Mouse (Mus musculus) heart, adult 2 months (tissue): ENCODE measurements at regions not wholly inside any gene's neighbourhood (a gene's known extent, or its start where the extent isn't known, plus 50 kb on each side); places are given as distances from the start of the nearest gene placed in this dataset.
A peak's percentile ranks its signal among the peaks of the same experiment; 100 is the strongest.

ENCODE experiments used
- DNase-seq, 2 experiments: peaks; one replicate each; pipeline ENCODE4 v3.0.0; 2021
- H3K27ac ChIP-seq: fragments of 200-600 bp; 2 replicates; pipeline ENCODE4 v1.8.1; 2022
- H3K27me3 ChIP-seq: fragments of 200-500 bp; 2 replicates; pipeline ENCODE4 v1.6.1; 2012; ENCODE audit warnings: mild to moderate bottlenecking, low read length, inconsistent platforms, mixed read lengths; ENCODE audit not compliant: control insufficient read depth, insufficient read depth
- H3K36me3 ChIP-seq: fragments of 200-500 bp; 2 replicates; pipeline ENCODE4 v1.6.1; 2012; ENCODE audit warnings: low read length, inconsistent platforms; ENCODE audit not compliant: control insufficient read depth, insufficient read depth
- H3K4me1 ChIP-seq: fragments of 200-500 bp; 2 replicates; pipeline ENCODE4 v1.6.1; 2011; ENCODE audit warnings: low read length; ENCODE audit not compliant: control insufficient read depth, insufficient read depth
- H3K4me3 ChIP-seq: fragments of 200-600 bp; 2 replicates; pipeline ENCODE4 v1.8.1; 2022
- H3K79me2 ChIP-seq: fragments of 200-500 bp; replicated peaks from 2 replicates; pipeline ENCODE4 v1.6.1; 2012; ENCODE audit warnings: mild to moderate bottlenecking, inconsistent platforms, low read length, moderate library complexity, mixed read lengths; ENCODE audit not compliant: control insufficient read depth, insufficient read depth
- H3K9ac ChIP-seq: fragments of 200-500 bp; 2 replicates; pipeline ENCODE4 v1.6.1; 2012; ENCODE audit warnings: low read depth, mild to moderate bottlenecking, control low read depth, inconsistent platforms, low read length, mixed read lengths
- CTCF ChIP-seq: fragments of 200-600 bp; IDR thresholded peaks from 2 replicates; pipeline ENCODE4 v1.8.1; 2022; ENCODE audit warnings: antibody characterized with exemption, mild to moderate bottlenecking, moderate library complexity
- EP300 ChIP-seq: fragments of 200-500 bp; IDR thresholded peaks from 2 replicates; pipeline ENCODE4 v1.6.1; 2011; ENCODE audit warnings: low read depth, low read length, control low read depth; ENCODE audit not compliant: insufficient read depth
- POLR2A ChIP-seq: fragments of 200-500 bp; IDR thresholded peaks from 2 replicates; pipeline ENCODE4 v1.6.1; 2011; ENCODE audit warnings: mild to moderate bottlenecking, low read depth, low read length, control low read depth; ENCODE audit not compliant: insufficient read depth
- WGBS: fragments of 180-500 bp; shearing (Covaris S2); methylation state at CpG from one replicate; pipeline ENCODE4 v1.1.7; 2018; 5-methylcytosine and 5-hydroxymethylcytosine counted together
- intact Hi-C: fragments of 180-260 bp; cut with DNase I; formaldehyde crosslinking; loops from one replicate; pipeline ENCODE4 v1.15.1; 2025

- H3K79me2 ChIP-seq, result no peaks in the 10 kb centered on the region
- DNase-seq, result peak; percentile 27 to 45
- intact Hi-C loops, result no loop called here
- H3K36me3 ChIP-seq, result no peaks in the 10 kb centered on the region
- H3K9ac ChIP-seq, result no peak overlapping the region
- H3K27ac ChIP-seq, result no peak overlapping the region
- H3K27me3 ChIP-seq, result no peaks in the 10 kb centered on the region
- no peaks in the 10 kb centered on the region for H3K4me1 ChIP-seq
- TF ChIP-seq POLR2A (no peak), CTCF (no peak), EP300 (no peak)
- 38% methylated on average over 17 of the region's 17 CpGs for WGBS
- no peak overlapping the region for H3K4me3 ChIP-seq
Observed at GRCm38 (mm10) chr8:10760851-10761693, 247.2 kb downstream of the Irs2 start.

- TF ChIP-seq POLR2A, result no peak
- TF ChIP-seq CTCF, result no peak
- no peak for TF ChIP-seq EP300
- DNase-seq, result no peak
- H3K4me1 ChIP-seq, result no peaks in the 10 kb centered on the region
- no peaks in the 10 kb centered on the region for H3K79me2 ChIP-seq
- H3K27ac ChIP-seq, result no peak overlapping the region
- H3K4me3 ChIP-seq, result no peak overlapping the region
- no peaks in the 10 kb centered on the region for H3K27me3 ChIP-seq
- H3K36me3 ChIP-seq, result no peaks in the 10 kb centered on the region
- WGBS, result 76% methylated on average over 6 of the region's 6 CpGs
- H3K9ac ChIP-seq, result no peak overlapping the region
- intact Hi-C loops, result no loop called here
Observed at GRCm38 (mm10) chr8:10760231-10760630, 248.0 kb downstream of the Irs2 start.

DNA sequence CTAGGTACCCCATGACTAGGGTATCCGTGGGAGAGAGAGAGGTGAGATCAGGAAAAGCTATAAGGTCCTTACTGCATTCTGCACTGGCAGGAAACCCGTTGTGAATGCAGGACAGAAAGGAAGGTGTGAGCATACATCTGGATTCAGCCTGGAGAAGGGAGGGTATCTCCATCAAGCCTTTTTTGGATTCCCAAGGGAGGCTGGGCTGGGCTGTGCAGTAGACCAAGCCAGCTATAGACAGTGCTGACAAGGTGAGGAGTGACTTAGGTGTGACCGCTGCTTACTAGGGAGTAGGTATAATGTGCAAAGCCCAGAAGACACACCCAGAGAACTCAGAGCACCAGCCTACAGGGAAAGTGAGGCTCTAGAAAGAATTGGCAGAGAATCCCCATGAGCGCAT is 250.1 kb downstream of the Irs2 start:
- no peaks in the 10 kb centered on the region for H3K79me2 ChIP-seq
- DNase-seq, result no peak
- no peak overlapping the region for H3K27ac ChIP-seq
- TF ChIP-seq EP300 (no peak), CTCF (no peak), POLR2A (no peak)
- no peaks in the 10 kb centered on the region for H3K36me3 ChIP-seq
- WGBS, result 86% methylated on average over 4 of the region's 4 CpGs
- intact Hi-C loops, result no loop called here
- H3K4me1 ChIP-seq, result no peaks in the 10 kb centered on the region
- no peaks in the 10 kb centered on the region for H3K27me3 ChIP-seq
- H3K9ac ChIP-seq, result no peak overlapping the region
- no peak overlapping the region for H3K4me3 ChIP-seq

DNA sequence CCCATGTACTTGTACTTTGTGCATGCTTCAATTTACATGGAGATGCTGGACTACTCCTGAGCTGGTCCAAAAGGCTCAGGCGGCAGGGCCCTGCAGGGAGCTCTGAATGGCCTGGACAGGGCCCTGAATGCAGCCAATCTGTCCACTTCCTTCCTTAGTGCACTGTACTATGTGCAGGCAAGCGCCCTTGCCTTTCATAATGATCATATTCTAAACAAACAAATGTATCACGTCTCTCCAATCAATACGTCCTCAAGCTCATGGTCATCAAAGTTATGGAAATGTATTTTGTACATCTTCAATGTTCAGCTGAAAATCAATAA is 253.3 kb downstream of the Irs2 start:
- WGBS, result 79% methylated on average over 4 of the region's 4 CpGs
- no peak overlapping the region for H3K9ac ChIP-seq
- TF ChIP-seq POLR2A (no peak), EP300 (no peak), CTCF (no peak)
- H3K27ac ChIP-seq, result no peak overlapping the region
- H3K79me2 ChIP-seq, result no peaks in the 10 kb centered on the region
- DNase-seq, result no peak
- intact Hi-C loops, result no loop called here
- H3K36me3 ChIP-seq, result no peaks in the 10 kb centered on the region
- no peak overlapping the region for H3K4me3 ChIP-seq
- no peaks in the 10 kb centered on the region for H3K27me3 ChIP-seq
- H3K4me1 ChIP-seq, result no peaks in the 10 kb centered on the region

DNA sequence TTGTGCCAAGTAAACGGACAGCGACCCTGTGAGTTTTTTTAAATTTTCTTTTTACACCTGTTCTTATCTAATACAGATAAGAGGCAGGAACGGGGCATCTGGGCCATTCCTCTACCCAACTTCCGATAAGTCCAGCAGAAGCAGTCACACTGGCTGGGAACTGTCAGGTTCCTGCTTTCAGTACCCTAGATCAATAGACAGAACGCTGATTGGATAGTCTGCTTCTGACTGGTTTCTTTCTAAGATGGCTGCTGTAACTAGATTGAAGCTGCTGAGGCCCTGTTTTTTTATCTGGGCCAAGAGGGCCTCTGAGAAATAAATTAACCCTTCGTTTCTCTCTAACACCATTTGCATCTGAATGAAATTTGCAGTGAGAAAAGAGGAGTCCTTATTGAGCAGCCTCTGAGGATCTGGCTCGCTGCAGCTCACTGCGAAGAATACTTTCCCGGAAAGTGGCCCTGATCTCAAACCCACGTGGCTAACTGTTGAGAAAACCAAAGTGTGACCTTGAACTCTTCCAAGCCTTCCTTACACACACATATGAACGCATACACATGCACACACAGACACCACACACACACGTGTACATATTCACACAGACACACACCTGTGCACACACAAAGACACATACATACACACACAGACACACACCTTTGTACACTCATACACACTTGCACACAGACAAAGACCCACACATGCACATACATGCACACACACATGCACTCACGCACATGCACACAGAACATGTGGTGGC is 253.8 kb downstream of the Irs2 start:
- intact Hi-C loops, result no loop called here
- no peaks in the 10 kb centered on the region for H3K79me2 ChIP-seq
- DNase-seq, result no peak
- H3K27ac ChIP-seq, result no peak overlapping the region
- no peak for TF ChIP-seq CTCF
- TF ChIP-seq POLR2A, result no peak
- TF ChIP-seq EP300, result no peak
- no peak overlapping the region for H3K9ac ChIP-seq
- 72% methylated on average over 13 of the region's 13 CpGs for WGBS
- H3K4me3 ChIP-seq, result no peak overlapping the region
- no peaks in the 10 kb centered on the region for H3K36me3 ChIP-seq
- no peaks in the 10 kb centered on the region for H3K27me3 ChIP-seq
- H3K4me1 ChIP-seq, result no peaks in the 10 kb centered on the region

GRCm38 (mm10) chr8:10753056-10753455 is 255.2 kb downstream of the Irs2 start:
- no peaks in the 10 kb centered on the region for H3K36me3 ChIP-seq
- no peak overlapping the region for H3K9ac ChIP-seq
- intact Hi-C loops, result no loop called here
- 71% methylated on average over 6 of the region's 6 CpGs for WGBS
- no peak overlapping the region for H3K27ac ChIP-seq
- no peak for DNase-seq
- no peaks in the 10 kb centered on the region for H3K27me3 ChIP-seq
- H3K4me3 ChIP-seq, result no peak overlapping the region
- TF ChIP-seq CTCF, result no peak
- TF ChIP-seq POLR2A, result no peak
- TF ChIP-seq EP300, result no peak
- no peaks in the 10 kb centered on the region for H3K4me1 ChIP-seq
- H3K79me2 ChIP-seq, result no peaks in the 10 kb centered on the region
